Mouse (Mus musculus): ENCODE results near the gene Kidins220.
A peak's percentile ranks its signal among the peaks of the same experiment; 100 is the strongest.

Gene Kidins220

GRCm38 (mm10) chr12:24974446-24975114, at the start of gene Kidins220:
TSS of gene Kidins220 (plus strand) at chr12:24974925.
- DNase-seq (ENCODE audit: low spot score in 2 of 2) = peak; percentile 88 to 92

- DNase-seq (ENCODE audit: low spot score in 2 of 2) = no peak
Measured at GRCm38 (mm10) chr12:24925276-24925675, 49.4 kb upstream of the Kidins220 start.

- DNase-seq (ENCODE audit: low spot score in 2 of 2) = no peak
Measured at GRCm38 (mm10) chr12:24925684-24926083, 49.0 kb upstream of the Kidins220 start.

- DNase-seq (ENCODE audit: low spot score in 2 of 2) = peak; percentile 53 to 54
Measured at GRCm38 (mm10) chr12:24928051-24928748, 46.5 kb upstream of the Kidins220 start.

GRCm38 (mm10) chr12:24929043-24929442, 45.7 kb upstream of the Kidins220 start:
- no peak for DNase-seq (ENCODE audit: low spot score in 2 of 2)

GRCm38 (mm10) chr12:24930760-24931159, 44.0 kb upstream of the Kidins220 start:
- no peak for DNase-seq (ENCODE audit: low spot score in 2 of 2)

GRCm38 (mm10) chr12:24932120-24932519, 42.6 kb upstream of the Kidins220 start:
- DNase-seq (ENCODE audit: low spot score in 2 of 2) = no peak

GRCm38 (mm10) chr12:24933206-24933775, 41.4 kb upstream of the Kidins220 start:
- DNase-seq (ENCODE audit: low spot score in 2 of 2) = no peak

GRCm38 (mm10) chr12:24933996-24934395, 40.7 kb upstream of the Kidins220 start:
- DNase-seq (ENCODE audit: low spot score in 2 of 2) = no peak

GRCm38 (mm10) chr12:24936281-24936680, 38.4 kb upstream of the Kidins220 start:
- no peak for DNase-seq (ENCODE audit: low spot score in 2 of 2)

GRCm38 (mm10) chr12:24939372-24939771, 35.4 kb upstream of the Kidins220 start:
- no peak for DNase-seq (ENCODE audit: low spot score in 2 of 2)

- DNase-seq (ENCODE audit: low spot score in 2 of 2) = no peak
Measured at GRCm38 (mm10) chr12:24942619-24943287, 32.0 kb upstream of the Kidins220 start.

GRCm38 (mm10) chr12:24943427-24943826, 31.3 kb upstream of the Kidins220 start:
- DNase-seq (ENCODE audit: low spot score in 2 of 2) = no peak

GRCm38 (mm10) chr12:24944597-24944996, 30.1 kb upstream of the Kidins220 start:
- no peak for DNase-seq (ENCODE audit: low spot score in 2 of 2)

- DNase-seq (ENCODE audit: low spot score in 2 of 2) = no peak
Measured at GRCm38 (mm10) chr12:24947065-24947464, 27.7 kb upstream of the Kidins220 start.

- no peak for DNase-seq (ENCODE audit: low spot score in 2 of 2)
Measured at GRCm38 (mm10) chr12:24948344-24948743, 26.4 kb upstream of the Kidins220 start.

- DNase-seq (ENCODE audit: low spot score in 2 of 2) = no peak
Measured at GRCm38 (mm10) chr12:24950376-24951046, 24.2 kb upstream of the Kidins220 start.

GRCm38 (mm10) chr12:24952147-24952546, 22.6 kb upstream of the Kidins220 start:
- DNase-seq (ENCODE audit: low spot score in 2 of 2) = peak; percentile 46 to 48

- no peak for DNase-seq (ENCODE audit: low spot score in 2 of 2)
Measured at GRCm38 (mm10) chr12:24955137-24955536, 19.6 kb upstream of the Kidins220 start.

GRCm38 (mm10) chr12:24958526-24958925, 16.2 kb upstream of the Kidins220 start:
- DNase-seq (ENCODE audit: low spot score in 2 of 2) = no peak

- no peak for DNase-seq (ENCODE audit: low spot score in 2 of 2)
Measured at GRCm38 (mm10) chr12:24961821-24962220, 12.9 kb upstream of the Kidins220 start.
